Comparison of ENCODE assay signal across 13 mouse cellular contexts in genomic region chr4:109105254-109105653, GRCm38 (mm10).
"Had no signal": no experiment of that assay in that cellular context is flagged by ENCODE, and none has a peak within 500 bp of the region (broad histone marks: within the 10 kb centered on the region; RNA-seq: fewer than 3 reads in every experiment).

No protein-coding gene starts in this region.

- H3K27ac ChIP-seq: left cerebral cortex, adult 2 months; limb, embryonic 12.5 days; liver, embryonic 13.5 days; lung, embryonic 15.5 days; macrophage; midbrain, embryonic 13.5 days; neural tube, embryonic 15.5 days had no signal

- DNase-seq: kidney, postnatal 10 days; liver; liver, embryonic 13.5 days; liver, postnatal 0 days; lung, postnatal 14 days; spleen, adult 18-20 months; thymus, adult 18-20 months had no signal

- H3K4me3 ChIP-seq: left cerebral cortex, adult 2 months; limb, embryonic 12.5 days; liver, embryonic 13.5 days; lung, embryonic 15.5 days; midbrain, embryonic 13.5 days; neural tube, embryonic 15.5 days had no signal

- ATAC-seq: liver, postnatal 0 days had no signal
